Mouse (Mus musculus): ENCODE data around the gene Hmgxb4. TPM values are rescaled to one million over a fixed set of nuclear protein-coding genes. Genes with fewer than 3 reads are reported as not detected.
A peak's percentile ranks its signal among the peaks of the same experiment; 100 is the strongest.

Gene Hmgxb4
- polyA plus RNA-seq, 1 experiment from 2014 or later, result 25.0 TPM

DNA sequence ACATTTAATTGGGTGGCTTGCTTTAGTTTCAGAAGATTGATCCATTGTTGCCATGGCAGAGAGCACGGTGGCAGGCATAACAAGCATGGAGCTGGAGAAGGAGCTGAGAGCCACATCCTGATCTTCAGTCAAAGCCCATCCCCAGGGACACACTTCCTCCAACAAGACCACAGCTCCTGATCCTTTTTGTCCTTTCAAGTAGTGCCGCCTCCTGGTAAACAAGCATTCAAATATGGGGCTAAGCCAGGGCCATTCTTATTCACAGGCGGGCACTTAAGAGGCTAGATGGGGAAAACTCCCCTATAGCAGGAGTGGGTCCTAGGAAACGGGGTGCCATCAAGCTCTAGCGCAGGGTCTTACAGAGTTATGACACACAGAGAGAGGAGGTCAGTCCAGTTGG is 5.7 kb upstream of the Hmgxb4 start:
- H3K36me3 ChIP-seq (ENCODE audit: insufficient read depth, low read length), result no peaks in the 10 kb centered on the region
- no peaks in the 10 kb centered on the region for H3K4me1 ChIP-seq (replicated peaks; ENCODE audit: insufficient read depth, low read length)
- WGBS, result 89% methylated on average over 5 of the region's 5 CpGs
- no peak for ATAC-seq (replicated peaks; ENCODE audit: low FRiP score, low read depth)
- DNase-seq (ENCODE audit: low spot score), result no peak
- no peaks in the 10 kb centered on the region; the same call in 1 of the 2 replicates for H3K9me3 ChIP-seq (replicated peaks; ENCODE audit: low read length)
- H3K9ac ChIP-seq (ENCODE audit: low read depth, low read length), result no peak overlapping the region
- H3K27me3 ChIP-seq (ENCODE audit: insufficient read depth, low read length), result no peaks in the 10 kb centered on the region
- TF ChIP-seq CTCF (IDR thresholded peaks at IDR 0.05; ENCODE audit: low read depth), result no peak
- H3K4me2 ChIP-seq (ENCODE audit: low read length), result no peak overlapping the region
- no peak overlapping the region for H3K27ac ChIP-seq
- no peak overlapping the region for H3K4me3 ChIP-seq (replicated peaks; ENCODE audit: low read depth, low read length)

- no peak for TF ChIP-seq CTCF (IDR thresholded peaks at IDR 0.05; ENCODE audit: low read depth)
- Histone ChIP-seq H3K4me2 (ENCODE audit: low read length) (peak overlapping the region; percentile 38; the same call in 1 of the 2 replicates), H3K9ac (ENCODE audit: low read depth, low read length) (peak overlapping the region; percentile 35; the same call in 1 of the 2 replicates), H3K27me3 (ENCODE audit: insufficient read depth, low read length) (no peaks in the 10 kb centered on the region), H3K4me1 (replicated peaks; ENCODE audit: insufficient read depth, low read length) (no peaks in the 10 kb centered on the region), H3K36me3 (ENCODE audit: insufficient read depth, low read length) (no peaks in the 10 kb centered on the region), H3K4me3 (replicated peaks; ENCODE audit: low read depth, low read length) (no peak overlapping the region), H3K27ac (no peak overlapping the region), H3K9me3 (replicated peaks; ENCODE audit: low read length) (no peaks in the 10 kb centered on the region)
- ATAC-seq (replicated peaks; ENCODE audit: low FRiP score, low read depth) (no peak), DNase-seq (ENCODE audit: low spot score) (no peak)
- 13% methylated on average over 15 of the region's 15 CpGs for WGBS
Observed at GRCm38 (mm10) chr8:74990021-74990420, 3.1 kb upstream of the Hmgxb4 start.

DNA sequence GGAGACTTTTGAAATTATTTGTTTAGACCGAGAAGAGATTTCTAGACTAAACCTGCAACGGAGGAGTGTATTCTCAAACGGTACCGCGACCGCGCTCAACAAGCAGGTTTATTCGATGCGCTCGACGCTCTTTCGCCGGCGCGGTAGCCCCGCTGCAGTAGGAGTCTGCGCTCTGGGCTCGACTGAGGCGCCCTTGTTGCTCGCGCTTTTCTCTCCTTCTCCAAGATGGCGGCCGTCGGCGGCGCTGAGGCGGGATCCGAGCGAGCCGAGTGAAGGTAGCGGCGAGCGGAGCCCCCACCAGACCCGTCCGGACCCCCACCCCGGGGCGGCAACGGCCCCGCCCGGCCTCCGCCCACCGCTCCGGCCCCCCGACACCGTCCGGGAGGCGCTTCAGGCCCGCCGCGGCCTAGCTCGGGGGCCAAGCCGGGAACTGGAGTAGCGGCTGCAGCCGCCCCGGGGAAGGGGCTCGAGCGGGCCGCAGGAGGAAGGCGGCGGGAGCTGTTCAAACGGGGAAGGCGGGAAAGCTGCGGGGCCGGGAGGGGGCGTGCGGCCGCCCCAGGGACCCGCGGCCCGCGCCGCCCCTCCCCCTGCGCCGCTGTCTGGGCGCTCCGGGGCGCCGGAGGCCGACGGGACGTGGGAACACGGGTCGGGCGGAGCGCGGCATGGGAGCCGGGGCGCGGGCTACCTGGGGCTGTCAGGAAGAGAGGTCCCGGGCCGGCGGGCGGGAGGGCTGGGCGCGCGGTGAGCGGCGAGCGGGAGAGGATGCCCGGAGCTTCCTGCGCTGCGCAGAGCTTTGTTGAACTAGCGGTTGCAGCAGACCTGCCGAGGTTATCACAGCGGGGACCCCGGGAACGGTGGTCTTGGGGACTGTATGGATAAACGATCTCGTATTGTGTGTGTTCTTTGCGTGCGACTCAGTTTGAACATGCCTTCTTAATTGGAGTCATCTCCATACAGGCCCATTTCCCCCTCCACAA is 607 bp downstream of the Hmgxb4 start:
- Histone ChIP-seq H3K27me3 (ENCODE audit: insufficient read depth, low read length) (no peaks in the 10 kb centered on the region), H3K27ac (peak overlapping the region; percentile 94), H3K9ac (ENCODE audit: low read depth, low read length) (peak overlapping the region; percentile 100), H3K4me1 (replicated peaks; ENCODE audit: insufficient read depth, low read length) (no peaks in the 10 kb centered on the region), H3K36me3 (ENCODE audit: insufficient read depth, low read length) (0 out of 2 replicates have a peak, but pooled peaks cover 3% of the 10 kb centered on the region), H3K4me3 (replicated peaks; ENCODE audit: low read depth, low read length) (peak overlapping the region; percentile 97), H3K4me2 (ENCODE audit: low read length) (peak overlapping the region; percentile 72), H3K9me3 (replicated peaks; ENCODE audit: low read length) (no peaks in the 10 kb centered on the region)
- TF ChIP-seq CTCF (IDR thresholded peaks at IDR 0.05; ENCODE audit: low read depth), result peak; percentile 16; the same call in 1 of the 2 replicates
- ATAC-seq (replicated peaks; ENCODE audit: low FRiP score, low read depth) (peak; percentile 94), DNase-seq (ENCODE audit: low spot score) (peak; percentile 95)
- WGBS, result under 1% methylated on average over 102 of the region's 111 CpGs

- H3K9ac ChIP-seq (ENCODE audit: low read depth, low read length), result peak overlapping the region; percentile 100
- peak overlapping the region; percentile 97 for H3K4me3 ChIP-seq (replicated peaks; ENCODE audit: low read depth, low read length)
- 0 out of 2 replicates have a peak, but pooled peaks cover 7% of the 10 kb centered on the region for H3K36me3 ChIP-seq (ENCODE audit: insufficient read depth, low read length)
- no peaks in the 10 kb centered on the region for H3K27me3 ChIP-seq (ENCODE audit: insufficient read depth, low read length)
- H3K27ac ChIP-seq, result no peak overlapping the region
- DNase-seq (ENCODE audit: low spot score) (peak; percentile 36), ATAC-seq (replicated peaks; ENCODE audit: low FRiP score, low read depth) (no peak)
- H3K4me2 ChIP-seq (ENCODE audit: low read length), result peak overlapping the region; percentile 72
- 3% methylated on average over 7 of the region's 7 CpGs for WGBS
- TF ChIP-seq CTCF (IDR thresholded peaks at IDR 0.05; ENCODE audit: low read depth), result no peak
- no peaks in the 10 kb centered on the region for H3K4me1 ChIP-seq (replicated peaks; ENCODE audit: insufficient read depth, low read length)
- H3K9me3 ChIP-seq (replicated peaks; ENCODE audit: low read length), result no peaks in the 10 kb centered on the region
Observed at GRCm38 (mm10) chr8:74994540-74994939, 1.4 kb downstream of the Hmgxb4 start.

- DNase-seq (ENCODE audit: low spot score), result no peak
- WGBS, result 87% methylated on average over 3 of the region's 3 CpGs
- Histone ChIP-seq H3K9me3 (replicated peaks; ENCODE audit: low read length) (no peaks in the 10 kb centered on the region), H3K36me3 (ENCODE audit: insufficient read depth, low read length) (peaks cover 32% of the 10 kb centered on the region), H3K27ac (no peak overlapping the region), H3K27me3 (ENCODE audit: insufficient read depth, low read length) (no peaks in the 10 kb centered on the region), H3K4me2 (ENCODE audit: low read length) (no peak overlapping the region), H3K4me3 (replicated peaks; ENCODE audit: low read depth, low read length) (no peak overlapping the region), H3K4me1 (replicated peaks; ENCODE audit: insufficient read depth, low read length) (no peaks in the 10 kb centered on the region), H3K9ac (ENCODE audit: low read depth, low read length) (no peak overlapping the region)
- no peak for TF ChIP-seq CTCF (IDR thresholded peaks at IDR 0.05; ENCODE audit: low read depth)
- no peak for ATAC-seq (replicated peaks; ENCODE audit: low FRiP score, low read depth)
Observed at GRCm38 (mm10) chr8:75000431-75000830, 7.3 kb downstream of the Hmgxb4 start.

DNA sequence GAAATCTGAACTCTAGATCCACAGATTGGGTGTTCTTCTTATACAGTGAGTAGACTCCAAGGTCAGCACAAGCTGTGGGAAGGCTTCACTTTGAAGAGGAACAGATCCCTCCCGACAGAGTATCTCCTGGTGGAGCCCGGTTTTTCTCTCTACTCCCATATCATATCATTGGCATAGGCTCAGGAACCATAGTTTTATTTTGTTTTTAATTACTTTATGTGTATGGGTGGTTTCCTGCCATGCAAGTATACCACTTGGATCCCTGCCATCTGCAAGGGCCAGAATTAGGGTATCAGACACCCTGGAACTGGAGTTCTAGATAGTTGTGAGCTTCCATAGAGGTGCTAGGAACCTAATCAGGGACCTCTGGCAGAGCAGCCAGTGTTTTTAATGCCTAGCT is 15.7 kb downstream of the Hmgxb4 start:
- 0 out of 2 replicates have a peak, but pooled peaks cover 12% of the 10 kb centered on the region for H3K36me3 ChIP-seq (ENCODE audit: insufficient read depth, low read length)

More for the DNA sequence above, 15.7 kb downstream of the Hmgxb4 start:
- no peaks in the 10 kb centered on the region for H3K27me3 ChIP-seq (ENCODE audit: insufficient read depth, low read length)
- ATAC-seq (replicated peaks; ENCODE audit: low FRiP score, low read depth) (no peak), DNase-seq (ENCODE audit: low spot score) (no peak)
- 94% methylated on average over 2 of the region's 2 CpGs for WGBS
- H3K27ac ChIP-seq, result no peak overlapping the region
- H3K4me3 ChIP-seq (replicated peaks; ENCODE audit: low read depth, low read length), result no peak overlapping the region
- TF ChIP-seq CTCF (IDR thresholded peaks at IDR 0.05; ENCODE audit: low read depth), result no peak
- H3K4me1 ChIP-seq (replicated peaks; ENCODE audit: insufficient read depth, low read length), result no peaks in the 10 kb centered on the region
- no peak overlapping the region for H3K9ac ChIP-seq (ENCODE audit: low read depth, low read length)
- no peak overlapping the region for H3K4me2 ChIP-seq (ENCODE audit: low read length)
- H3K9me3 ChIP-seq (replicated peaks; ENCODE audit: low read length), result no peaks in the 10 kb centered on the region

Data from kidney, postnatal 0 days (tissue).